Mouse (Mus musculus) olfactory bulb, adult 2 months (tissue): ENCODE data around the gene Rsph1.

ENCODE experiments used
- CTCF ChIP-seq: fragments of 200-500 bp; IDR thresholded peaks from 2 replicates; pipeline ENCODE4 v1.5.1; 2012; ENCODE audit warnings: low read depth, mild to moderate bottlenecking, low read length, moderate library complexity; ENCODE audit not compliant: insufficient read depth
- POLR2A ChIP-seq: fragments of 200-500 bp; IDR thresholded peaks from 2 replicates; pipeline ENCODE4 v1.6.1; 2012; ENCODE audit warnings: mild to moderate bottlenecking, low read depth, low read length, moderate library complexity; ENCODE audit not compliant: insufficient read depth

- TF ChIP-seq POLR2A = no peak
- TF ChIP-seq CTCF = no peak
These were observed 42.0 kb upstream of the Rsph1 start for GRCm38 (mm10) chr17:31318906-31319767.
